Mouse (Mus musculus) G1E (cell line): ENCODE measurements around the gene Nrp1. TPM values are rescaled to one million over a fixed set of nuclear protein-coding genes. Genes with fewer than 3 reads are reported as not detected.

Experiments used
- ATAC-seq: 2 replicates; pipeline ENCODE4 v1.8.0; 2016; ENCODE audit warnings: mild to moderate bottlenecking; ENCODE audit not compliant: insufficient number of reproducible peaks, poor library complexity, low FRiP score, severe bottlenecking; ENCODE audit errors: extremely low read depth
- DNase-seq: peaks from one replicate; pipeline ENCODE4 v3.0.0; 2012; ENCODE audit warnings: low spot score
- H3K27me3 ChIP-seq: 2 replicates; pipeline ENCODE4 v1.6.1; 2012; ENCODE audit warnings: mild to moderate bottlenecking, low read length, inconsistent platforms; ENCODE audit not compliant: insufficient read depth
- H3K36me3 ChIP-seq: replicated peaks from 2 replicates; pipeline ENCODE3; 2012; ENCODE audit warnings: mild to moderate bottlenecking, inconsistent platforms
- H3K4me1 ChIP-seq: 2 replicates; pipeline ENCODE4 v1.6.1; 2012; ENCODE audit warnings: low read depth, low read length, inconsistent platforms, mixed read lengths; ENCODE audit not compliant: insufficient read depth
- H3K4me3 ChIP-seq: 2 replicates; pipeline ENCODE4 v1.5.1; 2012; ENCODE audit warnings: low read depth, mild to moderate bottlenecking, inconsistent platforms, low read length, moderate library complexity, mixed read lengths
- H3K9me3 ChIP-seq: replicated peaks from 2 replicates; pipeline ENCODE4 v1.6.1; 2012; ENCODE audit warnings: inconsistent platforms
- CTCF ChIP-seq: IDR thresholded peaks from 2 replicates; pipeline ENCODE4 v1.5.1; 2012; ENCODE audit warnings: low read depth, low read length, inconsistent platforms, mixed read lengths
- GATA1 ChIP-seq: IDR thresholded peaks from 2 replicates; pipeline ENCODE4 v1.6.1; 2012; ENCODE audit warnings: borderline replicate concordance, low read length, inconsistent platforms, mixed read lengths
- GATA2 ChIP-seq: IDR thresholded peaks from 2 replicates; pipeline ENCODE4 v1.6.1; 2012; ENCODE audit warnings: low read depth, low read length, inconsistent platforms, borderline replicate concordance
- POLR2AphosphoS5 ChIP-seq: IDR thresholded peaks from 2 replicates; pipeline ENCODE4 v1.6.1; 2012; ENCODE audit warnings: low read depth, low read length, inconsistent platforms; ENCODE audit not compliant: insufficient replicate concordance
- TAL1 ChIP-seq: conservative IDR thresholded peaks from 2 replicates; pipeline ENCODE4 v1.6.1; 2012; ENCODE audit warnings: low read depth, low read length, inconsistent platforms, mixed read lengths
- polyA plus RNA-seq: library from polyadenylated mRNA; stranded (reverse); fragments of >175 nt; gene quantifications from 2 replicates; pipeline ENCODE4 v1.2.3, GENCODE M21; 2012
- total RNA-seq, 2 experiments: library from RNA; stranded (forward) in 1 of 2; stranded (reverse) in 1 of 2; fragments of 200-1000 nt in 1 of 2; fragments of >200 nt in 1 of 2; fragmentation: Nextera tagmentation in 1 of 2; gene quantifications; 2 replicates each; pipeline ENCODE4 v1.2.3; 2014 to 2017

Gene Nrp1
- total and polyA plus RNA-seq, 3 experiments: 0.38 TPM; not detected in 2

DNA sequence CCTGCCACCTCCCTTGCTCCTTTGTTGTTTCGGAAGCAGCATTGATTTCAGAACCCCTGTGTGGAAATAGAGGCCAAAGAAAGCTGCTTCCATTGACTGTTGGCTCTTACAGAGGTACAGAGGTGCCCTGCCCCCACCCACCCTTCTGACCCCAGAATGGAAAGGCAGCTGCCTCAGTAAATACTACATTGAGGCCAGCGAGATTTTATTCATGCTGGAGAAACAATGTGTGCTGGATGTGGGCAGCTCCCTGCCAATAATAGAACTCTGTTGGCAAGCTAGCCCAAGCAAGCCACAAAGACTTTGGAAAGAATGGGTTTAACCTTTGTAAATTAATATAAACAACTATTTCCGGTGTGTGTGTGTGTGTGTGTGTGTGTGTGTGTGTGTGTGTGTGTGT lies 24.8 kb downstream of the Nrp1 start:
- no peaks in the 10 kb centered on the region for H3K9me3 ChIP-seq
- no peak overlapping the region for H3K4me3 ChIP-seq
- ATAC-seq: no peak
- H3K36me3 ChIP-seq: no peaks in the 10 kb centered on the region
- H3K4me1 ChIP-seq: no peaks in the 10 kb centered on the region
- no peak for TF ChIP-seq POLR2AphosphoS5
- TF ChIP-seq CTCF: no peak
- no peak for TF ChIP-seq TAL1
- no peak for TF ChIP-seq GATA1
- TF ChIP-seq GATA2: no peak
- no peaks in the 10 kb centered on the region for H3K27me3 ChIP-seq
- DNase-seq: no peak

DNA sequence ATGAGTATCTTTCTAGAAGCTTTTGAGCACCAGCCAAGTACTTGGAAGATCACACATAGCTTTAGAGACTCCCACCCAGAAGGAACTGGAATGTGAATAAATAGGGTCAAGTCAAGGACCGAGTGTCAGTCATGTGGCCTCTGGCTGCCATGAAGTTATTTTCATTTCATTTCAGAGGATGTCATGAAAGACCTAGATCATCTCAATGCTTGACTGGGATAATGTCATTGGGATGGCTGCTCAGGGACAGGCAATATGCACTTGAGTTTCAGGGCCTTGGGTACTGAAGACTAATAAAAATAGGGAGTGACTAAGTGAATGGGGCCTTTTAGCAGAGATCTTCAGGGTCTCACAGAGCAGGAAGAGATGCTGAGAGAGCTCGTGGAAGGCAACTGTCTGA lies 26.0 kb downstream of the Nrp1 start:
- no peaks in the 10 kb centered on the region for H3K27me3 ChIP-seq
- no peak overlapping the region for H3K4me3 ChIP-seq
- H3K4me1 ChIP-seq: no peaks in the 10 kb centered on the region
- no peaks in the 10 kb centered on the region for H3K36me3 ChIP-seq
- TF ChIP-seq CTCF: no peak
- no peak for TF ChIP-seq GATA1
- no peak for TF ChIP-seq TAL1
- TF ChIP-seq POLR2AphosphoS5: no peak
- no peak for TF ChIP-seq GATA2
- DNase-seq (no peak), ATAC-seq (no peak)
- no peaks in the 10 kb centered on the region for H3K9me3 ChIP-seq

- H3K9me3 ChIP-seq: no peaks in the 10 kb centered on the region
- DNase-seq (no peak), ATAC-seq (no peak)
- no peaks in the 10 kb centered on the region for H3K27me3 ChIP-seq
- no peaks in the 10 kb centered on the region for H3K4me1 ChIP-seq
- no peak overlapping the region for H3K4me3 ChIP-seq
- H3K36me3 ChIP-seq: no peaks in the 10 kb centered on the region
- TF ChIP-seq POLR2AphosphoS5 (no peak), CTCF (no peak), GATA2 (no peak), TAL1 (no peak), GATA1 (no peak)
Measured at GRCm38 (mm10) chr8:128384921-128385332, 26.5 kb downstream of the Nrp1 start.

- Histone ChIP-seq H3K9me3 (no peaks in the 10 kb centered on the region), H3K4me1 (no peaks in the 10 kb centered on the region), H3K27me3 (no peaks in the 10 kb centered on the region), H3K36me3 (no peaks in the 10 kb centered on the region), H3K4me3 (no peak overlapping the region)
- ATAC-seq (no peak), DNase-seq (no peak)
- TF ChIP-seq TAL1 (no peak), GATA2 (no peak), POLR2AphosphoS5 (no peak), CTCF (no peak), GATA1 (no peak)
Measured at GRCm38 (mm10) chr8:128386963-128387621, 28.7 kb downstream of the Nrp1 start.

- no peak for DNase-seq
- Histone ChIP-seq H3K27me3 (no peaks in the 10 kb centered on the region), H3K4me3 (no peak overlapping the region), H3K4me1 (no peaks in the 10 kb centered on the region), H3K36me3 (no peaks in the 10 kb centered on the region), H3K9me3 (no peaks in the 10 kb centered on the region)
- TF ChIP-seq CTCF (no peak), GATA1 (no peak), POLR2AphosphoS5 (no peak), TAL1 (no peak), GATA2 (no peak)
- no peak for ATAC-seq
Measured at GRCm38 (mm10) chr8:128390759-128391158, 32.4 kb downstream of the Nrp1 start.

DNA sequence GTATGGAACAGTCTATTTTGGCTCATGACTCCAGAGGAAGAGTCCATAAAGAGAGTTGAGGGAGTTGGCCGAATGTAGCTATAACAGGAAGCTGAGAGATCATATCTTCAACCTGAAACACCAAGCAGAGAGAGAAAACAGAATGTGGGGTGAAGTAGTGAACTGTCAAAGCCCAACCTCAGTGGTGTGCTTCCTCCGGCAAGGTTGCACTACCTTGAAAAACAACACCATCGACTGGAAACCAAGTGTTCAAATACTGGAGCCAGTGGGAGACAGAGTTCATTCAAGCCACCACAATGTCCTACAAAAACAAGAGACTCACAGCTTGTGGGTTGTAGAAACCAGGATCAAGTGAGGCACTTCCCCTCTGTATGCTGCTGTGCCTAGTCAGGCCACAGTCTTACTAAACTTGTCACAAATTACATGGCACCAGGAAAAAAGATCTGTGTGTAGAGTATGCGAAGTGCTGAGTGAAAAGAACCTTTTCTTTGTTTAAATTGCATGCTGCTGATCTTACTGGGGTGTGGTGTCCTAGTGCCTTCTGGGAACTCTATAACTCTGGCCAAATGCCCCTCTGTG lies 32.9 kb downstream of the Nrp1 start:
- H3K4me3 ChIP-seq: no peak overlapping the region
- DNase-seq (no peak), ATAC-seq (no peak)
- no peaks in the 10 kb centered on the region for H3K9me3 ChIP-seq
- H3K36me3 ChIP-seq: no peaks in the 10 kb centered on the region
- H3K27me3 ChIP-seq: no peaks in the 10 kb centered on the region
- TF ChIP-seq POLR2AphosphoS5: no peak
- TF ChIP-seq CTCF: no peak
- no peak for TF ChIP-seq TAL1
- TF ChIP-seq GATA2: no peak
- no peak for TF ChIP-seq GATA1
- H3K4me1 ChIP-seq: no peaks in the 10 kb centered on the region
